Mouse (Mus musculus) Patski (cell line): Measurements from ENCODE around the gene Eml2. TPM values are rescaled to one million over a fixed set of nuclear protein-coding genes. Genes with fewer than 3 reads are reported as not detected.

Source experiments
- ATAC-seq: fragments of 100-300 bp; one replicate; pipeline ENCODE4 v1.8.0; 2021
- CTCF ChIA-PET: fragments of 350-600 bp; sonication (Branson Sonifier 250); formaldehyde crosslinking; loops from one replicate; lab custom pipeline; 2022; ENCODE audit warnings: inconsistent platforms; lab: Charles Lee
- POLR2A ChIA-PET: fragments of 350-600 bp; sonication (Branson Sonifier 250); formaldehyde crosslinking; loops from one replicate; lab custom pipeline; 2022; ENCODE audit warnings: antibody characterized with exemption, inconsistent platforms; lab: Charles Lee
- DNase-seq: peaks from one replicate; pipeline ENCODE4 v3.0.0-alpha.2; 2011; ENCODE audit warnings: low read depth, low spot score
- H3K27me3 ChIP-seq: fragments of 371-371 bp; one replicate; pipeline ENCODE4 v1.5.1; 2021
- CTCF ChIP-seq: fragments of 100-300 bp; IDR thresholded peaks from one replicate; pipeline ENCODE4 v1.5.1; 2021
- in situ Hi-C: fragments of 300-500 bp; cut with MboI; formaldehyde crosslinking; loops from 3 replicates; pipeline ENCODE4 v1.11.1; 2018; ENCODE audit warnings: low pct_unique_long_range_greater_than_20kb, mixed read lengths
- polyA plus RNA-seq: library from polyadenylated mRNA; unstranded; gene quantifications from one replicate; pipeline ENCODE4 v1.2.3, GENCODE M21; 2021

The Eml2 gene
- polyA plus RNA-seq, 1 experiment from 2014 or later = 73.6 TPM

GRCm38 (mm10) chr7:19211996-19212755 lies 36.0 kb downstream of the Eml2 start, which contains the start of gene Gpr4:
Gpr4 (plus strand) TSS chr7:19212538.
- ATAC-seq = no peak
- no peaks in the 10 kb centered on the region for H3K27me3 ChIP-seq
- DNase-seq = no peak
- ChIA-PET POLR2A (no interaction called here), CTCF (no interaction called here)
- TF ChIP-seq CTCF = no peak
- in situ Hi-C loops = no loop called here

GRCm38 (mm10) chr7:19213385-19213784 lies 37.2 kb downstream of the Eml2 start:
- no peak for TF ChIP-seq CTCF
- no peaks in the 10 kb centered on the region for H3K27me3 ChIP-seq
- no peak for ATAC-seq
- in situ Hi-C loops = no loop called here
- no peak for DNase-seq
- POLR2A ChIA-PET = no interaction called here
- CTCF ChIA-PET = no interaction called here

DNA sequence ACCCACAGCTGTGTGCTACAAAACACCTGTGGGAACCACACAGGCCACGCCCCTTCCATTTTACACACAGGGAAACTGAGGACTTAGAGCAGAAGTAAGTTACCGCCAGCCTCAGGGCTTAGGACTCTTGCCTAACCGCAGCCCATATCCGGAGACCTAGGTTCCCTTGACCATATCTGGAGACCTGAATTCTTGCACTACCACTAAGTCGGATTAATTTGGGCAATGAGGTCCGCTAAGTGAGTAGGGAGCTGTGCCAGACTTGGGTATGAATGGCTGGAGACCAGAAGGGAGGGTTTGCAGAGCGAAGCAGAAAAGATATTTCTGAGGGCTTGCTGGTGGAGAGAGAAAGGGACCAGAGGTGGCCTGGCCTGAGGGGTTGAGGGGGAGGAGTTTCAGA lies 38.1 kb downstream of the Eml2 start:
- ChIA-PET CTCF (no interaction called here), POLR2A (no interaction called here)
- no peaks in the 10 kb centered on the region for H3K27me3 ChIP-seq
- no peak for ATAC-seq
- no peak for TF ChIP-seq CTCF
- no peak for DNase-seq
- in situ Hi-C loops = no loop called here

- ATAC-seq (no peak), DNase-seq (no peak)
- H3K27me3 ChIP-seq = no peaks in the 10 kb centered on the region
- ChIA-PET POLR2A (interaction anchor here (1.1 kb wide), 1 partner anchor 11 kb away, joined by 3 read pairs; no protein-coding TSS in a partner anchor), CTCF (no interaction called here)
- TF ChIP-seq CTCF = no peak
- in situ Hi-C loops = no loop called here
These were observed 38.7 kb downstream of the Eml2 start for GRCm38 (mm10) chr7:19214940-19215339.

DNA sequence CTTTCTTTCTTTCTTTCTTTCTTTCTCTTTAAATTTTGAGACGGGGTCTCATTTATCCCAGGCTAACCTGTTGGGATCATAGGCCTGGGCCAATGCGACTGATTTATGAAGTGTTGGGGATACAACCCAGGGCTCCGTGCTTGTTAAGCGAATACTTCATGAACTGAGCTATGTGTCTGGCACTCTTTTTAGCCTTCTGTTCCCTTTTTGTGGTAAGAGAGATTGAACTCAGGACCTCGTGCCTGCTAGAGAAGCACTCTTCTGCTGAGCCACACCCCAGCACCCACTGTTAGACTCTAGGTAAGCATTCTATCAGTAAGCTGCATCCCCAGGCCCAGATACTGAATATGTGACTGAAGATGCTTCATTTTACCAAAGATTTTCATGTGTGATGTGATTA lies 41.3 kb downstream of the Eml2 start:
- in situ Hi-C loops = no loop called here
- ATAC-seq = no peak

GRCm38 (mm10) chr7:19217944-19218343 lies 41.7 kb downstream of the Eml2 start:
- no peaks in the 10 kb centered on the region for H3K27me3 ChIP-seq
- ChIA-PET POLR2A (no interaction called here), CTCF (interaction anchor here (1.1 to 1.4 kb wide), 2 partner anchors 21 to 39 kb away, joined by 3 read pairs; no protein-coding TSS in a partner anchor)
- DNase-seq = no peak
- TF ChIP-seq CTCF = no peak
- in situ Hi-C loops = no loop called here
- ATAC-seq = no peak

More for the DNA sequence above, 41.3 kb downstream of the Eml2 start:
- ChIA-PET CTCF (interaction anchor here (1.1 to 1.4 kb wide), 2 partner anchors 22 to 39 kb away, joined by 3 read pairs; no protein-coding TSS in a partner anchor), POLR2A (no interaction called here)
- H3K27me3 ChIP-seq = no peaks in the 10 kb centered on the region
- no peak for DNase-seq
- no peak for TF ChIP-seq CTCF

GRCm38 (mm10) chr7:19220061-19220460 lies 43.8 kb downstream of the Eml2 start:
- ChIA-PET CTCF (interaction anchor here (1.0 to 1.3 kb wide), 2 partner anchors 10 to 121 kb away, joined by 3 to 4 read pairs; no protein-coding TSS in a partner anchor), POLR2A (no interaction called here)
- TF ChIP-seq CTCF = no peak
- DNase-seq = no peak
- no peaks in the 10 kb centered on the region for H3K27me3 ChIP-seq
- ATAC-seq = no peak
- in situ Hi-C loops = no loop called here

DNA sequence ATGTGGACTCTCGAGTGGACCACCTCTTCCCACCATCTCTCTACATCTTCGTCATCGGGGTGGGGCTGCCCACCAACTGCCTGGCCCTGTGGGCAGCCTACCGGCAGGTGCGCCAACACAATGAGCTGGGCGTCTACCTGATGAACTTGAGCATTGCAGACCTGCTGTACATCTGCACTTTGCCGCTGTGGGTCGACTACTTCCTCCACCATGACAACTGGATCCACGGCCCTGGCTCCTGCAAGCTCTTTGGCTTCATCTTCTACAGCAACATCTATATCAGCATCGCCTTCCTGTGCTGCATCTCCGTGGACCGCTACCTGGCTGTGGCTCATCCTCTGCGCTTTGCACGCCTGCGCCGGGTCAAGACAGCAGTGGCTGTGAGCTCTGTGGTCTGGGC lies 46.0 kb downstream of the Eml2 start:
- H3K27me3 ChIP-seq = no peaks in the 10 kb centered on the region
- CTCF ChIA-PET = no interaction called here
- DNase-seq (no peak), ATAC-seq (no peak)
- POLR2A ChIA-PET = no interaction called here
- in situ Hi-C loops = no loop called here
- no peak for TF ChIP-seq CTCF

- no peak for TF ChIP-seq CTCF
- no peak for ATAC-seq
- in situ Hi-C loops = no loop called here
- POLR2A ChIA-PET = no interaction called here
- CTCF ChIA-PET = no interaction called here
- no peak for DNase-seq
- no peaks in the 10 kb centered on the region for H3K27me3 ChIP-seq
These were observed 46.7 kb downstream of the Eml2 start for GRCm38 (mm10) chr7:19222875-19223274.

DNA sequence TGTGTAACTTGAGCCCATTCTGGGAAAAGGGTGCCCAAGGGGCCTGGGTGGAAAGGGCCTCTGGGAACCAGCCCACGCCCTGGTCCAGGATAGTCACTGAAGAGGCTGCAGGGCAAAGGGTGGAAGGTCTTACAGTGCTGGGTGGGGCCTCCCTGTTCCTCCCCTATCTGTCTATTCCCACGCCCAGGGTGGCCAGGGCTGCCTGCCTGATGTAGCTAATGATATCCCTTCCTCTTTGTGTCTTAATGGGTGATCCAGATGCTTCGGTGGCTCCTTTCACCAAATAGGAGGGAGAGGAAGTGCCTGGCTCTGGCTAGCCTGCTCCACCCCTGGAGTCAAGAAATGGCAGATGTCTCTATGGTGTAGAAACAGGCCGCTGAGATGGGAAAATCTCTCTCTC lies 48.7 kb downstream of the Eml2 start:
- POLR2A ChIA-PET = no interaction called here

More for the DNA sequence above, 48.7 kb downstream of the Eml2 start:
- TF ChIP-seq CTCF = no peak
- ATAC-seq (no peak), DNase-seq (no peak)
- CTCF ChIA-PET = no interaction called here
- no peaks in the 10 kb centered on the region for H3K27me3 ChIP-seq
- in situ Hi-C loops = no loop called here
